27 mouse cellular contexts compared by ENCODE assay signal in genomic region chr8:106007135-106007534, GRCm38 (mm10). TPM values are rescaled to one million over a fixed set of nuclear protein-coding genes. Genes with fewer than 3 reads are reported as not detected.
A peak's percentile ranks its signal among the peaks of the same experiment; 100 is the strongest.
DNase-seq lines count a peak whose midpoint lies in the region; ATAC-seq and TF ChIP-seq lines count a peak whose summit lies in the region.
"Had no signal": no experiment of that assay in that cellular context is flagged by ENCODE, and none has a peak within 500 bp of the region (broad histone marks: within the 10 kb centered on the region; RNA-seq: fewer than 3 reads in every experiment).

No protein-coding gene starts in this region.

- no peak overlapping the region for H3K4me2 ChIP-seq in intestine, postnatal 0 days (replicated peaks; ENCODE audit: low read depth)
- H3K4me2 ChIP-seq in forebrain, embryonic 13.5 days: no peak overlapping the region
- H3K4me2 ChIP-seq: embryonic facial prominence, embryonic 13.5 days; lung, embryonic 14.5 days; neural tube, embryonic 13.5 days had no signal

- WGBS in intestine, postnatal 0 days: 60% methylated on average over 3 of the region's 3 CpGs
- WGBS in forebrain, embryonic 13.5 days: 90% methylated on average over 3 of the region's 3 CpGs

- TF ChIP-seq CTCF in intestine, postnatal 0 days (IDR thresholded peaks at IDR 0.05; ENCODE audit: low read depth): no peak

- H3K9ac ChIP-seq in intestine, postnatal 0 days (ENCODE audit: low read depth, low read length): no peak overlapping the region
- H3K9ac ChIP-seq in forebrain, embryonic 13.5 days: no peak overlapping the region
- H3K9ac ChIP-seq: embryonic facial prominence, embryonic 13.5 days; lung, embryonic 14.5 days; neural tube, embryonic 13.5 days had no signal

- peaks cover 5% of the 10 kb centered on the region; the same call in 1 of the 2 replicates for H3K4me1 ChIP-seq in intestine, postnatal 0 days (replicated peaks; ENCODE audit: control insufficient read depth, insufficient read depth, low read length)
- peaks cover 20% of the 10 kb centered on the region for H3K4me1 ChIP-seq in forebrain, embryonic 13.5 days

- H3K9me3 ChIP-seq in intestine, postnatal 0 days (ENCODE audit: control insufficient read depth): no peaks in the 10 kb centered on the region
- H3K9me3 ChIP-seq in forebrain, embryonic 13.5 days (replicated peaks): no peaks in the 10 kb centered on the region
- H3K9me3 ChIP-seq: embryonic facial prominence, embryonic 13.5 days; forebrain, embryonic 10.5 days; G1E; hindbrain, embryonic 10.5 days; neural tube, embryonic 13.5 days had no signal

- no peaks in the 10 kb centered on the region for H3K36me3 ChIP-seq in intestine, postnatal 0 days (ENCODE audit: control insufficient read depth, insufficient read depth)
- H3K36me3 ChIP-seq in forebrain, embryonic 13.5 days (ENCODE audit: poor library complexity, severe bottlenecking): peaks cover 11% of the 10 kb centered on the region

- DNase-seq in 416B (ENCODE audit: low read depth) (peak; percentile 100), adipocyte (ENCODE audit: low spot score) (peak; percentile 40)
- DNase-seq in CD4-positive helper T cell, adult 2 months (ENCODE audit: low read depth, low spot score): peak; percentile 87
- no peak for DNase-seq in yolk sac, embryonic 10.5 days (ENCODE audit: low spot score)
- DNase-seq in layer of hippocampus, postnatal 25 days (ENCODE audit: extremely low spot score in 1 of 2, low spot score in 1 of 2): no peak
- DNase-seq: cerebellum, adult 9-11 months; heart, adult 18-20 months; kidney, postnatal 10 days; liver; right cerebral cortex, postnatal 25 days had no signal

- ATAC-seq in megakaryocyte, adult 5-6 weeks (ENCODE audit: poor library complexity, severe bottlenecking): peak; percentile 47
- ATAC-seq in intestine, postnatal 0 days: no peak
- ATAC-seq in forebrain, embryonic 13.5 days: no peak
- ATAC-seq: intestine, embryonic 16.5 days had no signal

- H3K4me3 ChIP-seq in intestine, postnatal 0 days (ENCODE audit: low read depth, low read length): no peak overlapping the region
- H3K4me3 ChIP-seq in forebrain, embryonic 13.5 days: no peak overlapping the region
- H3K4me3 ChIP-seq: embryonic facial prominence, embryonic 13.5 days; forebrain, embryonic 10.5 days; hindbrain, embryonic 10.5 days; neural tube, embryonic 13.5 days had no signal

- H3K27ac ChIP-seq in intestine, postnatal 0 days (ENCODE audit: low read depth, low read length): no peak overlapping the region
- H3K27ac ChIP-seq in forebrain, embryonic 13.5 days: no peak overlapping the region
- H3K27ac ChIP-seq: embryonic facial prominence, embryonic 13.5 days; forebrain, embryonic 10.5 days; hindbrain, embryonic 10.5 days; neural tube, embryonic 13.5 days had no signal

- H3K27me3 ChIP-seq in intestine, postnatal 0 days (replicated peaks; ENCODE audit: control insufficient read depth, insufficient read depth, low read length): no peaks in the 10 kb centered on the region
- H3K27me3 ChIP-seq in forebrain, embryonic 13.5 days: no peaks in the 10 kb centered on the region
- H3K27me3 ChIP-seq: embryonic facial prominence, embryonic 13.5 days; neural tube, embryonic 13.5 days had no signal

RNA-seq across cellular contexts. Expression of gene Dpep2nb, which starts 1.4 kb away (rescaled TPM):
- total RNA-seq in megakaryocyte, adult 5-6 weeks (2015): 0.20 TPM in 1 of 2 replicates, not detected in the other
- total RNA-seq in megakaryocyte, adult 5-6 weeks (2017): not detected in 2 replicates
- polyA plus RNA-seq in intestine, postnatal 0 days (2015; fragmentation: Nextera tagmentation; extraction: Ambion mirVana): not detected in 2 replicates
- polyA plus RNA-seq in forebrain, embryonic 13.5 days (2015; fragmentation: Nextera tagmentation; extraction: Ambion mirVana): not detected in 2 replicates
- not detected for total RNA-seq in layer of hippocampus, postnatal 25 days (2021)
- total RNA-seq: gastrocnemius, adult 8-10 months; heart, adult 18-20 months; layer of hippocampus, postnatal 14 days; megakaryocyte-erythroid progenitor cell, adult 5-6 weeks; midbrain, postnatal 0 days had no signal
- polyA plus RNA-seq: embryonic facial prominence, embryonic 13.5 days; forebrain, embryonic 10.5 days; G1E; heart, embryonic 14.5 days; hindbrain, embryonic 10.5 days; lung, embryonic 14.5 days; midbrain, postnatal 0 days had no signal

RNA-seq across cellular contexts. Expression of gene Ddx28, which starts 4.5 kb away (rescaled TPM):
- total RNA-seq in megakaryocyte, adult 5-6 weeks (2015): 8.8 and 9.6 TPM in 2 replicates
- 13.7 and 13.9 TPM in 2 replicates for total RNA-seq in megakaryocyte, adult 5-6 weeks (2017)
- polyA plus RNA-seq in intestine, postnatal 0 days (2015; fragmentation: Nextera tagmentation; extraction: Ambion mirVana): 7.5 and 8.5 TPM in 2 replicates
- polyA plus RNA-seq in forebrain, embryonic 13.5 days (2015; fragmentation: Nextera tagmentation; extraction: Ambion mirVana): 19.7 and 20.1 TPM in 2 replicates
- total RNA-seq in layer of hippocampus, postnatal 25 days (2021): 10 to 100 TPM; 13.9 TPM

RNA-seq across cellular contexts. Expression of gene Dus2, which starts 16.0 kb away (rescaled TPM):
- total RNA-seq in megakaryocyte, adult 5-6 weeks (2015): 3.8 and 4.3 TPM in 2 replicates
- total RNA-seq in megakaryocyte, adult 5-6 weeks (2017): 6.0 and 6.9 TPM in 2 replicates
- polyA plus RNA-seq in intestine, postnatal 0 days (2015; fragmentation: Nextera tagmentation; extraction: Ambion mirVana): 7.6 and 8.3 TPM in 2 replicates
- polyA plus RNA-seq in forebrain, embryonic 13.5 days (2015; fragmentation: Nextera tagmentation; extraction: Ambion mirVana): 19.0 and 20.6 TPM in 2 replicates
- total RNA-seq in layer of hippocampus, postnatal 25 days (2021): 10 to 100 TPM; 18.2 to 18.8 TPM

RNA-seq across cellular contexts. Expression of gene Dpep3, which starts 27.9 kb away (rescaled TPM):
- not detected in 2 replicates for total RNA-seq in megakaryocyte, adult 5-6 weeks (2015)
- not detected in 2 replicates for total RNA-seq in megakaryocyte, adult 5-6 weeks (2017)
- polyA plus RNA-seq in intestine, postnatal 0 days (2015; fragmentation: Nextera tagmentation; extraction: Ambion mirVana): not detected in 2 replicates
- polyA plus RNA-seq in forebrain, embryonic 13.5 days (2015; fragmentation: Nextera tagmentation; extraction: Ambion mirVana): not detected in 2 replicates
- not detected for total RNA-seq in layer of hippocampus, postnatal 25 days (2021)
- total RNA-seq: adrenal gland, postnatal 36 days; gastrocnemius, adult 8-10 months; heart, adult 18-20 months; layer of hippocampus, postnatal 14 days; left cerebral cortex, postnatal 36 days; megakaryocyte-erythroid progenitor cell, adult 5-6 weeks; midbrain, postnatal 0 days had no signal
- polyA plus RNA-seq: embryonic facial prominence, embryonic 13.5 days; forebrain, embryonic 10.5 days; G1E; heart, embryonic 14.5 days; hindbrain, embryonic 10.5 days; intestine, embryonic 16.5 days; lung, embryonic 14.5 days; midbrain, postnatal 0 days; neural tube, embryonic 13.5 days had no signal

RNA-seq across cellular contexts. Expression of gene Slc12a4, which starts 41.2 kb away (rescaled TPM):
- 2.9 and 5.9 TPM in 2 replicates for total RNA-seq in megakaryocyte, adult 5-6 weeks (2015)
- total RNA-seq in megakaryocyte, adult 5-6 weeks (2017): 2.1 and 9.4 TPM in 2 replicates
- polyA plus RNA-seq in intestine, postnatal 0 days (2015; fragmentation: Nextera tagmentation; extraction: Ambion mirVana): 6.8 and 8.0 TPM in 2 replicates
- polyA plus RNA-seq in forebrain, embryonic 13.5 days (2015; fragmentation: Nextera tagmentation; extraction: Ambion mirVana): 6.3 and 7.1 TPM in 2 replicates
- 10 to 100 TPM; 23.0 to 25.7 TPM for total RNA-seq in layer of hippocampus, postnatal 25 days (2021)

Comparison
In these comparisons a context has a peak if more than half of its experiments do, and no peak if none do; other contexts are left out.
1. DNase-seq: peak in 416B (single experiment), CD4-positive helper T cell, adult 2 months (single experiment) and adipocyte (single experiment); none in yolk sac, embryonic 10.5 days (single experiment) and layer of hippocampus, postnatal 25 days (0 of 2).